Mouse (Mus musculus): ENCODE data around the gene Pde10a. TPM values are rescaled to one million over a fixed set of nuclear protein-coding genes. Genes with fewer than 3 reads are reported as not detected.

Pde10a gene
- polyA plus RNA-seq, 1 experiment from 2014 or later: 0.88 TPM

DNA sequence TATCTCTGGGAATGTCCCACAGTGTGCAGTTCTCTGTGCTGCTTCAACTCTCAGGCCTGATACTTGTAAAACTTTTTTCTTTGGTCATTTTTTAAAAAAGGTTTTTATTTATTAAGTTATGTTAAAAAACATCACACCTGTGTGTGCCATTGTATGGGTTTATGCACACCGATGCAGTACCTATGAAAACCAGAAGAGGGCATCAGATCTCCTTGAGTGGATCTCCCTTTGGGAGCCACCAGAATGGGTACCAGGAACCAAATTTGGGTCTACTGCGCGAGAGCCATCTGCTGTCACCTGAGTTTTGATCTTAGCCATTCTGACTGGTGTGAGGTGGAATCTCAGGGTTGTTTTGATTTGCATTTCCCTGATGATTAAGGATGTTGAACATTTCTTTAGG is 12.9 kb downstream of the Pde10a start:
- Histone ChIP-seq H3K4me2 (ENCODE audit: low read depth, low read length) (no peak overlapping the region), H3K9ac (ENCODE audit: low read length) (no peak overlapping the region), H3K27me3 (ENCODE audit: control insufficient read depth, insufficient read depth, low read depth, low read length) (no peaks in the 10 kb centered on the region), H3K27ac (ENCODE audit: low read length) (no peak overlapping the region), H3K9me3 (ENCODE audit: control insufficient read depth, low read length) (no peaks in the 10 kb centered on the region), H3K36me3 (ENCODE audit: control insufficient read depth, insufficient read depth, low read length) (no peaks in the 10 kb centered on the region), H3K4me3 (ENCODE audit: low read length) (no peak overlapping the region), H3K4me1 (replicated peaks; ENCODE audit: control insufficient read depth, insufficient read depth, low read length) (no peaks in the 10 kb centered on the region)
- ATAC-seq (ENCODE audit: low read depth): no peak
- WGBS: 78% methylated on average over 3 of the region's 3 CpGs

DNA sequence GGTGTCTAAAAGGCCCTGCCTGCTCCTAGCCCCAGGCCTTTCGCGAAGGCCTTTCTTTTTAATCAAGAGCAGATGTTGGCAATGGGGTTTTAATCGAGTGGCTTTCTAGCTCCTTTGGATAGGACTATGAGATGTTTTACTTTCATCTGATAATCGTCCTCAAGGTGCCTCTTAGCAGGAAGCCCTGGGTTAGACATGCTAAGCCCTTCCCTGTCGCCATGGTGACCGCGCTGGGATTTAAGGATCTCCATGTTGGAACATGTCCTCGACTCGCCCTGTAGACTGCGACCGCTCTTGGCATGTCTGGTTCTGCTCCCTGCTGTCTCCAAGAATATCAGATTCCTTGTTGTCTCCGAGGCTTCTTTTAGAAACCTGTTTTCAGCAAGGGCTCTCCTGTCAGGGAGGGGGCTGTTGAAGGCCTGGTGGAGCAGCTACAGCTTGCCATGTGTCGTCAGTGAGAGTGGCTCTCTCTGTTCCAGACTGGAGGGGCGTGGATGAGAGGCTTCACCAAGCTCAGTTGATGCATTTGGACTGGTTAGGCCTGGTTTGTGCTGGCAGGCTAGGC is 16.9 kb downstream of the Pde10a start:
- no peaks in the 10 kb centered on the region for H3K4me1 ChIP-seq (replicated peaks; ENCODE audit: control insufficient read depth, insufficient read depth, low read length)
- no peak overlapping the region for H3K9ac ChIP-seq (ENCODE audit: low read length)
- no peak for ATAC-seq (ENCODE audit: low read depth)
- H3K27me3 ChIP-seq (ENCODE audit: control insufficient read depth, insufficient read depth, low read depth, low read length): no peaks in the 10 kb centered on the region
- no peak overlapping the region for H3K4me2 ChIP-seq (ENCODE audit: low read depth, low read length)
- no peak overlapping the region for H3K4me3 ChIP-seq (ENCODE audit: low read length)
- H3K27ac ChIP-seq (ENCODE audit: low read length): no peak overlapping the region
- no peaks in the 10 kb centered on the region for H3K36me3 ChIP-seq (ENCODE audit: control insufficient read depth, insufficient read depth, low read length)
- 73% methylated on average over 14 of the region's 14 CpGs for WGBS
- no peaks in the 10 kb centered on the region for H3K9me3 ChIP-seq (ENCODE audit: control insufficient read depth, low read length)

DNA sequence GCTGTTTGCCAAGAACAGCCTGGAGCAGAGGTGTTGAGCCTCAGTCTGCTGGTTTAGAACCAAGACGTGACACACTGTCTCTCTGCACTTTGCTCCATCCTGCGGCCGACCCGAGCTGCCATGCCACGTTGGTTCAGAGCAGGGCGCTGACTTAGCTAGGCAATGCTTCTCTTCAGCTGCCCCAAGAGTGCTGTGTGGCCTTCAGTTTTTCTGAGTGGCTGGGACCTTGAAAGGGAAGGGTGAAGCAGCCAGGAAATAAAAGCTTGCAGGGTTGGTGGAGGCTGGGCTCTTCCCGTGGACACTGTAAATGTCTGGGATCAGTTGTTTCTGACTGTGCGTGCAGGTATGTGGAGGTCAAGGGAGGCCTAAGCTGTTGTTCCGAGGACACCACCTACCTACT is 21.2 kb downstream of the Pde10a start:
- ATAC-seq (ENCODE audit: low read depth): no peak
- Histone ChIP-seq H3K4me1 (replicated peaks; ENCODE audit: control insufficient read depth, insufficient read depth, low read length) (no peaks in the 10 kb centered on the region), H3K4me2 (ENCODE audit: low read depth, low read length) (no peak overlapping the region), H3K36me3 (ENCODE audit: control insufficient read depth, insufficient read depth, low read length) (no peaks in the 10 kb centered on the region), H3K9me3 (ENCODE audit: control insufficient read depth, low read length) (no peaks in the 10 kb centered on the region), H3K4me3 (ENCODE audit: low read length) (no peak overlapping the region), H3K27ac (ENCODE audit: low read length) (no peak overlapping the region), H3K9ac (ENCODE audit: low read length) (no peak overlapping the region), H3K27me3 (ENCODE audit: control insufficient read depth, insufficient read depth, low read depth, low read length) (no peaks in the 10 kb centered on the region)
- WGBS: 79% methylated on average over 9 of the region's 9 CpGs

DNA sequence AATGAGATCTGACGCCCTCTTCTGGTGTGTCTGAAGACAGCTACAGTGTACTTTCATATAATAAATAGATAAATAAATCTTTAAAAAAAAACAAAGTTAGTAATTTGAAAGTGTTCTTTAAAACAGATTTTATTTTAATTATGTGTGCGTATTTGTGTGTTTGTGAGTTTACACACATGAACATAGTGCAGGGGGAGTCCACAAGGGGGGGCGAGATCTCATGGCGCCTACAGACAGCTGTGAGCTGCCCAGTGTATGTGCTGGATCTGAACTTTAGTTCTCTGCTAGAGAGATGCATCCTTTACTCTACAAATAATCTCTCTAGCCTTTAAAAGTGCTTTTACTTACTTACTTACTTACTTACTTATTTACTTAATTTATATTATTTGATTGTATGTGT is 23.6 kb downstream of the Pde10a start:
- 78% methylated on average over 4 of the region's 4 CpGs for WGBS
- Histone ChIP-seq H3K4me3 (ENCODE audit: low read length) (no peak overlapping the region), H3K9ac (ENCODE audit: low read length) (no peak overlapping the region), H3K4me2 (ENCODE audit: low read depth, low read length) (no peak overlapping the region), H3K27ac (ENCODE audit: low read length) (no peak overlapping the region), H3K9me3 (ENCODE audit: control insufficient read depth, low read length) (no peaks in the 10 kb centered on the region), H3K27me3 (ENCODE audit: control insufficient read depth, insufficient read depth, low read depth, low read length) (no peaks in the 10 kb centered on the region), H3K4me1 (replicated peaks; ENCODE audit: control insufficient read depth, insufficient read depth, low read length) (no peaks in the 10 kb centered on the region), H3K36me3 (ENCODE audit: control insufficient read depth, insufficient read depth, low read length) (no peaks in the 10 kb centered on the region)
- no peak for ATAC-seq (ENCODE audit: low read depth)

DNA sequence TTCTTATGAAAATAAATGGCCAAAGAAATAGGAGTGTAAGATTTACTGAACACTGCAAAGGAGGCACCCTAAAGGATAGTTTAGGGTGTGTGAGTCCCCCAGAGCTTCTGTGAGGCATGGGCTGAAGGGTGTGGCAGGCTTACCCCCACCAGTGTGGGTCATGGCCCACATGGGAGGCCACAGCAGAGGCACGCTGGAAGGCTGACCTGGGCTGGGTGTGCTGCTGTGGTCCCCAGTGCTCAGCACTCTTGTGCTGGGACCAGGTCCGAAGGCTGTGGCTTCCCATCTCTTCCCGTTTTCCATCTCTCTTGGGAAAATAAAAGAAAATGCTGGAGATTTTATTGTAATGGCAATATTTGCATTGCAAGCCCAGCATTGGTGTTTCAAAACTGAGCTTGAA is 26.5 kb downstream of the Pde10a start:
- Histone ChIP-seq H3K4me1 (replicated peaks; ENCODE audit: control insufficient read depth, insufficient read depth, low read length) (no peaks in the 10 kb centered on the region), H3K36me3 (ENCODE audit: control insufficient read depth, insufficient read depth, low read length) (no peaks in the 10 kb centered on the region), H3K4me3 (ENCODE audit: low read length) (no peak overlapping the region), H3K9ac (ENCODE audit: low read length) (no peak overlapping the region), H3K9me3 (ENCODE audit: control insufficient read depth, low read length) (no peaks in the 10 kb centered on the region), H3K27ac (ENCODE audit: low read length) (no peak overlapping the region), H3K4me2 (ENCODE audit: low read depth, low read length) (no peak overlapping the region), H3K27me3 (ENCODE audit: control insufficient read depth, insufficient read depth, low read depth, low read length) (no peaks in the 10 kb centered on the region)
- WGBS: 61% methylated on average over 3 of the region's 3 CpGs
- ATAC-seq (ENCODE audit: low read depth): no peak

DNA sequence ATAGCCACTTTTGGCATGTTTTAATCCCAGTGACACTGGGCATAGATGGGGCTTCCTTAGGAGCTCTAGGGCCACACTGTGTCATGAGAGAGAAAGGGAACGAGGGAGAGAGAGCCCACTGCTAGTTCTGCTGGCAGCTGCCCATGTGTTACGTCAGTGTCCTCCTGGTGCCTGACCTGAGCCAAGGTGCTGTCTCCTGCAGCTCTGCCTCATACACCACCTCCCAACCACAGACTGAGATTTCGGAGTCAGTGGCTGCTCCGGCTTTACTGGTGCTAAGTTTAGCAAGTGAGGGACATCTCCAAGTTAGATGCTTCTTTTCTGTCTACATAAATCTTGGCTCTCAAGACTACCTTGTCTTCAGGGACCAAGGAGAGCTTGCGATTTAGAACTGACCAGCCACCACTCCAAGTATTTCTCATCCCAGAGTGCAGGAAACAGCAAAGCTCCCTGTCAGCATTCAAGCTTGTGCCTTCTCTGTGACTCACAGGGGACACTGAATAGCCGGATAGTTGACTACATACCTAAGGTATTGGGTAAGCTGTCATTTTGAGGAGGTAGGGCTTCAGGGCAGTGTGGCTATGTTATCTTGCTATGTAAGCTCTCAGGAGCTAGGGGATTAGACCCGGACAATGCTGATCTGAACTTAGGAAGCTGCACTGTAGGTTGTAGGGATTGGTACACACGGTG is 27.3 kb downstream of the Pde10a start:
- Histone ChIP-seq H3K9ac (ENCODE audit: low read length) (no peak overlapping the region), H3K36me3 (ENCODE audit: control insufficient read depth, insufficient read depth, low read length) (no peaks in the 10 kb centered on the region), H3K27me3 (ENCODE audit: control insufficient read depth, insufficient read depth, low read depth, low read length) (no peaks in the 10 kb centered on the region), H3K4me3 (ENCODE audit: low read length) (no peak overlapping the region), H3K4me1 (replicated peaks; ENCODE audit: control insufficient read depth, insufficient read depth, low read length) (no peaks in the 10 kb centered on the region), H3K27ac (ENCODE audit: low read length) (no peak overlapping the region), H3K4me2 (ENCODE audit: low read depth, low read length) (no peak overlapping the region), H3K9me3 (ENCODE audit: control insufficient read depth, low read length) (no peaks in the 10 kb centered on the region)
- ATAC-seq (ENCODE audit: low read depth): no peak
- WGBS: 66% methylated on average over 8 of the region's 8 CpGs

DNA sequence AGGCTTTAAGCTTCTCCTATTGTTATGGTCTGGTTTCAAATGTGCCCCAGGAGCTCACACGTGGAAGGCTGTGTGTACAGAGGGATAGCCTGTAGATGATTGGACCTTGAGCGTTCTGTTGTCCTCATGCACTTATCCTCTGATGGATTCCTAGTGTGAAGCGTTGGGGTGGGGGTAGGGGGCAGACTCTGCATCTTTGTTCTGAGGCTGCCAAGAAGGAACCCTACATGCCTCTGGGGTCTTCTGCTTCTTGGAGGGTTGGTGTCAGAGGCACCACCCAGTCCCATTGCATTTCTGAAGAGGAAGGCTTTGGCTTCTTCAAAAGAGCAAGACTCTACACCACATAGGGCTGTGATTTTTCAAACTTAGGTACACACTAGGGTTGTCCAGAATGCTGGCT is 28.4 kb downstream of the Pde10a start:
- no peaks in the 10 kb centered on the region for H3K27me3 ChIP-seq (ENCODE audit: control insufficient read depth, insufficient read depth, low read depth, low read length)
- no peak overlapping the region for H3K4me3 ChIP-seq (ENCODE audit: low read length)
- no peak overlapping the region for H3K9ac ChIP-seq (ENCODE audit: low read length)
- no peak for ATAC-seq (ENCODE audit: low read depth)
- no peak overlapping the region for H3K4me2 ChIP-seq (ENCODE audit: low read depth, low read length)
- no peak overlapping the region for H3K27ac ChIP-seq (ENCODE audit: low read length)
- H3K36me3 ChIP-seq (ENCODE audit: control insufficient read depth, insufficient read depth, low read length): no peaks in the 10 kb centered on the region
- no peaks in the 10 kb centered on the region for H3K4me1 ChIP-seq (replicated peaks; ENCODE audit: control insufficient read depth, insufficient read depth, low read length)
- WGBS: 66% methylated on average over 3 of the region's 3 CpGs
- H3K9me3 ChIP-seq (ENCODE audit: control insufficient read depth, low read length): no peaks in the 10 kb centered on the region

DNA sequence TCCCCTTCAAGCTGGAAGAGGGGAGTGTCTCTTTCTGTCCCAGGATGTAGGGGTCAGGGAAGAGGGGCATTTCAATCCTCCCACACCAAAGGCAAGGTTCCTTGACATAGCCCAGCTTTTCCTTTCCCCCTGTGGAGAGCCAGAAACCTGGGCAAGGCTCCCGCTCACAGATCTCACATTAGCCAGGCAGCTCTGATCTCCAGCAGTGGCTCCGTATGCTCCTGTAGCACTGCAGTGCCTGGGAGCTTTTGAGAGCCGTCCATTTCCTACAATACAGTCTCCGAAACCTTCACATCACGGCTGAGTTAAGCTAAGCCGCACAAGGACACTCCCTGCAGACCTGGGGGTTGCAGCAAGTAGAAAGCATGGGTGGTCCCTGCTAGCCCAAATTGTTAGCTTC is 29.0 kb downstream of the Pde10a start:
- no peak overlapping the region for H3K4me2 ChIP-seq (ENCODE audit: low read depth, low read length)

DNA sequence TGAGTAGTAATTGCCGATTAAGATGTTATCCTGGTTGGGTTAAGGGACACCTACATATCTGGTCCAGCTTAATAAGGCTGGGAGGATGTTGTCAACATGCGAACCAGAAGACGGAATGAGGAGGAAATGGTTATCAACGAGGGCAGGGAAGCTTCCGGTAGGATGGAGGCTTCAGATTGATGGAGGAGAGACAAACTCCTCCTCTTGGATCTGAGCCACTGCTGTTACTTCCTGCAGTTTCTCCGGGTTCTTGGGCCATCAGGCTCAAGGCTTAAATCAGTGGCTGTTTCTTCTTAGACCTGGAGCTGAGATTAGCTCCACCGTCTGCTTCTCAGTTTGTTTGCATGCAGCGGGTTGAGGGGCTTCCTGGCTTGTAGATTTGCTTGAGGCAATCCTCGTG is 30.6 kb downstream of the Pde10a start:
- no peak overlapping the region for H3K27ac ChIP-seq (ENCODE audit: low read length)
- no peak overlapping the region for H3K4me2 ChIP-seq (ENCODE audit: low read depth, low read length)
- H3K9me3 ChIP-seq (ENCODE audit: control insufficient read depth, low read length): no peaks in the 10 kb centered on the region
- 53% methylated on average over 9 of the region's 9 CpGs for WGBS
- H3K36me3 ChIP-seq (ENCODE audit: control insufficient read depth, insufficient read depth, low read length): no peaks in the 10 kb centered on the region
- H3K27me3 ChIP-seq (ENCODE audit: control insufficient read depth, insufficient read depth, low read depth, low read length): no peaks in the 10 kb centered on the region
- H3K4me1 ChIP-seq (replicated peaks; ENCODE audit: control insufficient read depth, insufficient read depth, low read length): no peaks in the 10 kb centered on the region
- ATAC-seq (ENCODE audit: low read depth): no peak
- H3K9ac ChIP-seq (ENCODE audit: low read length): no peak overlapping the region
- no peak overlapping the region for H3K4me3 ChIP-seq (ENCODE audit: low read length)

More for the DNA sequence above, 29.0 kb downstream of the Pde10a start:
- Histone ChIP-seq H3K4me1 (replicated peaks; ENCODE audit: control insufficient read depth, insufficient read depth, low read length) (no peaks in the 10 kb centered on the region), H3K27me3 (ENCODE audit: control insufficient read depth, insufficient read depth, low read depth, low read length) (no peaks in the 10 kb centered on the region), H3K9ac (ENCODE audit: low read length) (no peak overlapping the region), H3K27ac (ENCODE audit: low read length) (no peak overlapping the region), H3K9me3 (ENCODE audit: control insufficient read depth, low read length) (no peaks in the 10 kb centered on the region), H3K4me3 (ENCODE audit: low read length) (no peak overlapping the region), H3K36me3 (ENCODE audit: control insufficient read depth, insufficient read depth, low read length) (no peaks in the 10 kb centered on the region)
- WGBS: 81% methylated on average over 6 of the region's 6 CpGs
- ATAC-seq (ENCODE audit: low read depth): no peak

Measured in lung, embryonic 16.5 days (tissue).